Mouse (Mus musculus) thymus, postnatal 36 days (tissue): ENCODE data around the gene Gm2056.
"Not testable (repeated sequence)": the region's sequence is repeated elsewhere in the genome, so short reads cannot be mapped to it uniquely, and the experiment has no call there.

ENCODE experiments used
- DNase-seq, 2 experiments: peaks; one replicate each; pipeline ENCODE4 v3.0.0; 2022; ENCODE audit warnings: mixed read lengths in 2 of 2

The Gm2056 gene

DNA sequence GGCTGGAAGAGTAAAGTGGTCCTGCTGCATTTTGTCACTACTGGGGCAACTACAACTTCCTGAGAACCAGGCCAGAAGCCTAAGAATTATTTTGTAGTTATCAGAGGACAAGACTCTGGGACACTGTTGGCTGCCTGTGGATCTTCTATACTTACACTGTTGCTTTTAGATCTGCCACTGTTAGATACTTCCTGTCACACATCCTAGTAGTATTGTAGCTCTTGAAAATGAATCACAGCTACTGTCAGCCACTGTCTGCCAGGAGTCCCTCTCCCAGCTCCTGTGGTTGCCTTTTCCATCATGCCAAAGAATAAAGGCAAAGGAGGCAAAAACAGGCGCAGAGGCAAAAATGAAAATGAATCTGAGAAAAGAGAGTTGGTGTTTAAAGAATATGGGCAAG is at the start of gene Gm2056:
Gm2056 (plus strand) TSS at position 301 of the 400 bp plus-strand sequence.
- not testable (repeated sequence) for DNase-seq

DNA sequence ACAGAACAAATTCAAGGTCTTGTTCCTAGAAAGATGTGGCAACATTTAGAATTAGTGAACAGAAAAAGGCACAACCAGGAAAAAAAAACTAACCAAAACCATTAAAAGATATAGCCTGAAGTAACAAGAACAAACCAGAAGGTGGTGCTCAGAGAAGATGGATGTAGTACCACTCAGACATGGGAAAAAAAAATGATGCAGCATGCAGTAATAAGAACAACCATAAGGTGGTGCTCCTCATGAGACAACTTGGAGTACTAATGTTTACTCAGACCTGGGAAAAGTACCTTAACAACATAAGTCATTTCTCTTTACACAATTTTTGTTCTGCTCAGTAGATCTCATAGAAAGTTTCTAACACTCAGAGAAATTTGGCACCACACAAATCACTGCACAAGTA is 42.8 kb upstream of the Gm2056 start:
- not testable (repeated sequence) for DNase-seq

DNA sequence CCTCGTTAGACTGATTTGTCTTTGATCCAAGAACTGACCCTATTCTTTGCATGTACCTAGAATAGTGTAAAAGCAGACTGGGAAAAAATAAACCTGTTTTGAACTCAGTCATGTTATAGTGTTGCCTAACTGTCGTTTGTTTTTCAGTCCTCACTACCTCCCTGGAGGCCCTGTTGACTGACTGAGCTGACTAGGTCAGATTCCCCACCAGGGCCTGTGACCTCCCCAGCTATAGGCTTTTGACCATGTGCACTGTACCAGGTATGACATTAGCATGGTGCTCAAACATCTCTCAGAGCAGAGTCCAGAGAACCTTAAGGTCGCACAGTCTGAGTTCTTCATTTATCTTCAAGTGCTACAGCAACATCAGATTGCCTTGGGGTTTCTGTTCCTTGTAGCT is 22.7 kb upstream of the Gm2056 start:
- DNase-seq, result not testable (repeated sequence)

DNA sequence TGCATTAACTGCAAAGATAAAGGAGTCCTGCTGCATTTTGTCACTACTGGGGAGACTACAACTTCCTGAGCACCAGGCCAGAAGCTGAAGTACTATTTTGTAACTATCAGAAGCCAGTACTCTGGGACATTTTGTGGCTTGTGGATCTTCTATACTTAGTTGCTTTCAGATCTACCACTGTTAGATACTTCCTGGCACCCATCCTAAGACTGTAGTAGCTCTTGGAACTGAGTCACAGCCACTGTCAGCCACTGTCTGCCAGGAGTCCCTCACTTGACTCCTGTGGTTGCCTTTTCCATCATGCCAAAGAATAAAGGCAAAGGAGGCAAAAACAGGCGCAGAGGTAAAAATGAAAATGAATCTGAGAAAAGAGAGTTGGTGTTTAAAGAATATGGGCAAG is 15.3 kb upstream of the Gm2056 start, which contains the start of gene Gm2075:
Gm2075 (plus strand) TSS at position 301 of the 400 bp plus-strand sequence.
- not testable (repeated sequence) for DNase-seq

DNA sequence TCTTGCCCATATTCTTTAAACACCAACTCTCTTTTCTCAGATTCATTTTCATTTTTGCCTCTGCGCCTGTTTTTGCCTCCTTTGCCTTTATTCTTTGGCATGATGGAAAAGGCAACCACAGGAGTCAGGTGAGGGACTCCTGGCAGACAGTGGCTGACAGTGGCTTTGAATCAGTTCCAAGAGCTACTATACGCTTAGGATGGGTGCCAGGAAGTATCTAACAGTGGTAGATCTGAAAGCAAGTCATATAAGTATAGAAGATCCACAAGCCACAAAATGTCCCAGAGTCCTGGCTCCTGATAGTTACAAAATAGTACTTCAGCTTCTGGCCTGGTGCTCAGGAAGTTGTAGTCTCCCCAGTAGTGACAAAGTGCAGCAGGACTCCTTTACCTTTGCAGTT is 8.1 kb upstream of the Gm2056 start, which contains the start of gene Gm6803:
Gm6803 (minus strand) TSS at position 101 of the 400 bp plus-strand sequence.
- not testable (repeated sequence) for DNase-seq

DNA sequence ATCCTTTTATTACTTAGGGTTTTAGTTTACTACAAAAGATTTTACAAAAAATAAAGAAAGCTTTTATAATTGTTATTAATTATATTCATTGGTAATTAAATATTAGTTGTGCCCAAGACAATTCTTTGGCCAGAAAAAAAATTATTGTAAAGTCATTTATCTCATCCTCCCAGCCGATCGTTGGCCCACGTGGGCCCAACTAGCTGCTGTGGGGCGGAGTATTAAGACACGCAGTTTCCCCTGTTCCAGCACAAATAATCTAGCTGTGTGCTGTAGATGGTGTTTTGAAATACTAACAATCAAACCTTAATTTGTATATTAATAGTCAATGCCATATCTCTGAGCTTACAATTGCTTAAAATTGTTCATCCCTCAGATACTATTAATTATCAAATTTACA is 5.4 kb downstream of the Gm2056 start:
- DNase-seq, result not testable (repeated sequence)

DNA sequence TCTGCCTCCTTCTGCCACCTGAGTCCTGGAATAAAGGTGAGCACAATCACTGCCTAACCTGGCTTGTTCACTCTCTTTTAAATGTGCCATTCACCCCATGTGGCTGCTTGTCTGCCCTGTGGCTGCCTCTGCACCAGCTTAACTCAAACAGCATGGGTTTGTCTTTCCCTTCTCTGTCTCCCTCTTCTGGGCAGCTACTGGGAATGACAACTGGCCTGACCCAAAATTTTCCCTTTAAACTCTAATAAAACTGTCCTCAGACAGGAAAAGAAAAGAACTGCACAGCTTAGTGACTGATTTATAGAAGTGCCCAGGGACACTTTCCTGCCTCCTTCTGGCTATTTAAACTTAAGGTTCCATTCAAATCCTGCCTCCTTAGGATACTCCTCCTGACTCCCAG is 12.3 kb downstream of the Gm2056 start:
- not testable (repeated sequence) for DNase-seq

DNA sequence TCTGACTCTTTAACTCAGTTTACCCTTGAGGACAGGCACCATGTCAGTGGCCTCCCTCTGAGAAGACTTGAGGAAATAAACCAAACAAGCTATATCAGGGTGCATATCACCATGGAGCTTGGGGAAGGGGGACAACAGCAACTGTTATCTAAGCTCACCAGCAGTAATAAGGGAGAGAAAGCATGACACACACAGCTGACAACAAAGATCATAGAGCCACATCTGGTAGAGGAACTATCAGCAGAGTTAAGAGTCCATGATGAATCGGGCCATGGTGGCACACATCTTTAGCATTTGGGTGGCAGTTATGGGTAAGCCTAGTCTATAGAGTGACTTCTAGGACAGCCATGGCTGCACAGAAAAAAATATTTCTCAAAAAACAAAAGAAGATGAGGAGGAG is 12.9 kb downstream of the Gm2056 start:
- DNase-seq, result not testable (repeated sequence)

DNA sequence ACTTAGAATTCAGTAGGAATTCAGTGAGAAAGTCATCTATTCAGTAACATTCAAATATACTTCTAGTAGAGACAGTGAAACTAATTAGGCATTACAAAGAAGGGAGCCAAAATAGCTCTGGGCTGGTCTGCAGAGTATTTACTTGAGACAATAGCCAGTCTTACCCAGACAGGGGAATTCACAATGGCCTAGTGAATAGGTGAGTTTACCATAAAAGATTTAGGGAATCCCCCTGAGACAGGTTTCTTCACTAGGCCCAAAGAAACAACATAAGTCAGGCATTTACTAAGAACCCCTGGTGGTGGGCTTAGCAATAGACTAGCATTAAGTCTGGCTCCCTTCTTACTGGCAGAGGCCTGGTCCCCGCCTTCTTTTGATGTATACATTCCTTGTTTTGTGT is 18.4 kb downstream of the Gm2056 start:
- not testable (repeated sequence) for DNase-seq
